In the genomic region with DNA sequence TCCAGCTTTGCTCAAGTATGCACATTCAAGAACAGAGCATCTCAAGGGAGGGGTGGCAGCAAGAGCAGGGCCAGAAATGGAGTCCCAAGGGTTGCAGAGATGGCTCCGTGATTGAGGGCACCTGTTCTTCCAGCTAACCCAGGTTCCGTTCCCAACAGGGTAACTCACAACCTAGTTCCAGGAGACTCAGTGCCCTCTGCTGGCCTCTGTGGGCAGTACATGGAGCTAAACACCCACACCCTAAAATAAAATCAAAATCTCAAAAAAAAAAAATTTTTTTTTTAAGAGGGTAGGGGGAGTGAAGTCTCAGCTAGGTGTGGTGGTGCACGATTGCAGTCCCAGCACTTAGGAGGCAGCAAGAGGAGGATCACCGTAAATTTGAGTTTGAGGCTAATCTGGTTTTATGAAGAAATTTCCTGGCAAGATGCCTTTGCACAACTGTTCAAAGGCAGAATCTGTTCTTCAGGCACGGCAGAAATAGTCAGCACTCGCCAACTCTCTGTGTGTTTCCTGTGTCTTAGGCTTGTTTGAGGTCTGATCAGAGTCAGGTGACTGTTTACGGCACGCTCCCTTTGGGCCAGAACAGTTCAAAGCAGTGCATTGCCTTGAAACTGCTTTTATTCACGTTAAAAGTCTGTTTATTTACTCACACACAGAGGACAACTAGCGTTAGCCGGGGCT, we compare ENCODE assay signal across 9 mouse cellular contexts. TPM values are rescaled to one million over a fixed set of nuclear protein-coding genes. Genes with fewer than 3 reads are reported as not detected.
A peak's percentile ranks its signal among the peaks of the same experiment; 100 is the strongest.
DNase-seq lines count a peak whose midpoint lies in the region; ATAC-seq and TF ChIP-seq lines count a peak whose summit lies in the region.
"Had no signal": no experiment of that assay in that cellular context is flagged by ENCODE, and none has a peak within 500 bp of the region (broad histone marks: within the 10 kb centered on the region; RNA-seq: fewer than 3 reads in every experiment).

No protein-coding gene starts in this region.

- TF ChIP-seq CTCF in kidney, adult 2 months (conservative IDR thresholded peaks at IDR 0.05; ENCODE audit: insufficient read depth, insufficient read length, low read depth, low read length) = peak; percentile 75

- no peaks in the 10 kb centered on the region for H3K36me3 ChIP-seq in kidney, adult 2 months (ENCODE audit: control insufficient read depth, insufficient read depth, low read length)
- no peaks in the 10 kb centered on the region for H3K36me3 ChIP-seq in kidney, embryonic 16.5 days (ENCODE audit: insufficient read depth, low read length)
- H3K36me3 ChIP-seq in neural tube, embryonic 11.5 days (ENCODE audit: control insufficient read depth, insufficient read depth, low read length) = no peaks in the 10 kb centered on the region
- H3K36me3 ChIP-seq: embryonic facial prominence, embryonic 12.5 days had no signal

- 36% methylated on average over 11 of the region's 11 CpGs for WGBS in kidney, adult 2 months
- 42% methylated on average over 11 of the region's 11 CpGs for WGBS in kidney, embryonic 16.5 days
- 59% methylated on average over 11 of the region's 11 CpGs for WGBS in neural tube, embryonic 11.5 days

- DNase-seq in kidney, adult 2 months = peak; percentile 60
- DNase-seq in ES-CJ7 (ENCODE audit: low read depth, low spot score) = peak; percentile 48
- DNase-seq in cerebellum, adult 9-11 months = peak; percentile 14
- DNase-seq in gastrocnemius, postnatal 14 days = peak; percentile 59
- peak; percentile 42 to 44 for DNase-seq in layer of hippocampus, postnatal 36 days
- peak; percentile 30 for DNase-seq in neural tube, embryonic 11.5 days (ENCODE audit: low spot score)
- DNase-seq in thymus, postnatal 10 days (ENCODE audit: low spot score in 2 of 2) = peak; percentile 37 to 71

- no peaks in the 10 kb centered on the region for H3K4me1 ChIP-seq in kidney, adult 2 months (ENCODE audit: control insufficient read depth, insufficient read depth, low read length)
- no peaks in the 10 kb centered on the region for H3K4me1 ChIP-seq in kidney, embryonic 16.5 days (ENCODE audit: insufficient read depth, low read length)
- H3K4me1 ChIP-seq in neural tube, embryonic 11.5 days (ENCODE audit: control insufficient read depth, insufficient read depth, low read length) = no peaks in the 10 kb centered on the region
- H3K4me1 ChIP-seq: embryonic facial prominence, embryonic 12.5 days had no signal

- no peak overlapping the region for H3K9ac ChIP-seq in kidney, embryonic 16.5 days (replicated peaks; ENCODE audit: low read length)
- H3K9ac ChIP-seq in neural tube, embryonic 11.5 days (ENCODE audit: low read length) = no peak overlapping the region
- H3K9ac ChIP-seq: embryonic facial prominence, embryonic 12.5 days had no signal

- H3K4me2 ChIP-seq in kidney, embryonic 16.5 days (replicated peaks; ENCODE audit: low read depth, low read length) = no peak overlapping the region
- no peak overlapping the region for H3K4me2 ChIP-seq in neural tube, embryonic 11.5 days (ENCODE audit: low read depth)
- H3K4me2 ChIP-seq: embryonic facial prominence, embryonic 12.5 days had no signal

- intact Hi-C loops in gastrocnemius, postnatal 14 days (cut with DNase I; ENCODE audit: low total_unique reads) = loop anchor here (5.0 kb wide), 1 partner anchor 33 kb away; no protein-coding TSS in a partner anchor

- H3K27me3 ChIP-seq in kidney, adult 2 months (replicated peaks; ENCODE audit: control insufficient read depth, insufficient read depth, low read length) = no peaks in the 10 kb centered on the region
- H3K27me3 ChIP-seq in kidney, embryonic 16.5 days (ENCODE audit: insufficient read depth, low read length) = no peaks in the 10 kb centered on the region
- H3K27me3 ChIP-seq in neural tube, embryonic 11.5 days (ENCODE audit: control insufficient read depth, insufficient read depth, low read length) = no peaks in the 10 kb centered on the region
- H3K27me3 ChIP-seq: embryonic facial prominence, embryonic 12.5 days had no signal

- H3K4me3 ChIP-seq in kidney, adult 2 months (ENCODE audit: insufficient read depth, low read depth, low read length) = no peak overlapping the region
- H3K4me3 ChIP-seq in kidney, embryonic 16.5 days (ENCODE audit: low read length) = no peak overlapping the region
- no peak overlapping the region for H3K4me3 ChIP-seq in neural tube, embryonic 11.5 days (ENCODE audit: low read depth, low read length)
- H3K4me3 ChIP-seq: embryonic facial prominence, embryonic 12.5 days had no signal

- no peak for TF ChIP-seq POLR2A in kidney, adult 2 months (IDR thresholded peaks at IDR 0.05; ENCODE audit: low read depth, low read length)

- H3K27ac ChIP-seq in kidney, adult 2 months (ENCODE audit: insufficient read depth, low read depth, low read length) = no peak overlapping the region
- no peak overlapping the region for H3K27ac ChIP-seq in kidney, embryonic 16.5 days (ENCODE audit: low read length)
- H3K27ac ChIP-seq in neural tube, embryonic 11.5 days (ENCODE audit: low read depth, low read length) = no peak overlapping the region
- H3K27ac ChIP-seq: embryonic facial prominence, embryonic 12.5 days had no signal

- no peak for ATAC-seq in kidney, embryonic 16.5 days (ENCODE audit: low FRiP score, low TSS enrichment)
- no peak for ATAC-seq in neural tube, embryonic 11.5 days (ENCODE audit: insufficient read depth, low FRiP score, low TSS enrichment)

- no peaks in the 10 kb centered on the region for H3K9me3 ChIP-seq in kidney, embryonic 16.5 days (ENCODE audit: low read length)
- no peaks in the 10 kb centered on the region for H3K9me3 ChIP-seq in neural tube, embryonic 11.5 days (ENCODE audit: control insufficient read depth, low read length)
- H3K9me3 ChIP-seq: embryonic facial prominence, embryonic 12.5 days had no signal

RNA-seq across cellular contexts. Expression of a gene that starts 38.7 kb away (rescaled TPM):
- 1.1 and 1.4 TPM in 2 replicates for polyA plus RNA-seq in kidney, adult 2 months (2012; rRNA removed)
- 122 and 129 TPM in 2 replicates for polyA plus RNA-seq in kidney, embryonic 16.5 days (2015; fragmentation: Nextera tagmentation; extraction: Ambion mirVana)
- 1 to 10 TPM; 7.4 to 8.7 TPM for total RNA-seq in gastrocnemius, postnatal 14 days (2021)
- 1 to 10 TPM; 1.2 to 2.3 TPM for total RNA-seq in layer of hippocampus, postnatal 36 days (2021)
- 95.4 and 106 TPM in 2 replicates for polyA plus RNA-seq in neural tube, embryonic 11.5 days (2014; fragmentation: Nextera tagmentation; extraction: Ambion mirVana)

RNA-seq across cellular contexts. Expression of a gene that starts 41.3 kb away (rescaled TPM):
- 315 and 347 TPM in 2 replicates for polyA plus RNA-seq in kidney, adult 2 months (2012; rRNA removed)
- 50.4 and 53.4 TPM in 2 replicates for polyA plus RNA-seq in kidney, embryonic 16.5 days (2015; fragmentation: Nextera tagmentation; extraction: Ambion mirVana)
- under 1 TPM in 1 of 2 experiments, not detected in 1; 0.12 TPM for total RNA-seq in gastrocnemius, postnatal 14 days (2021)
- 1 to 10 TPM; 1.6 to 4.7 TPM for total RNA-seq in layer of hippocampus, postnatal 36 days (2021)
- 0.27 and 0.64 TPM in 2 replicates for polyA plus RNA-seq in neural tube, embryonic 11.5 days (2014; fragmentation: Nextera tagmentation; extraction: Ambion mirVana)

Comparison
In these comparisons a context has a peak if more than half of its experiments do, and no peak if none do; other contexts are left out.
1. RNA of a gene that starts 38.7 kb away (polyA plus RNA-seq): 122 to 129 TPM in kidney, embryonic 16.5 days and 95.4 to 106 TPM in neural tube, embryonic 11.5 days; 1.1 to 1.4 TPM in kidney, adult 2 months; every median in the first group is over 10 times any median in the second.
2. RNA of a gene that starts 41.3 kb away (polyA plus RNA-seq): 315 to 347 TPM in kidney, adult 2 months and 50.4 to 53.4 TPM in kidney, embryonic 16.5 days; 0.27 to 0.64 TPM in neural tube, embryonic 11.5 days; every median in the first group is over 10 times any median in the second.
3. Peak in every context shown above with its lines, with median percentiles within 50 percentile points of each other: DNase-seq.